Mouse (Mus musculus): Measurements from ENCODE around the gene Slc36a3. TPM values are rescaled to one million over a fixed set of nuclear protein-coding genes. Genes with fewer than 3 reads are reported as not detected.

Gene Slc36a3
- polyA plus RNA-seq, 1 experiment = not detected

DNA sequence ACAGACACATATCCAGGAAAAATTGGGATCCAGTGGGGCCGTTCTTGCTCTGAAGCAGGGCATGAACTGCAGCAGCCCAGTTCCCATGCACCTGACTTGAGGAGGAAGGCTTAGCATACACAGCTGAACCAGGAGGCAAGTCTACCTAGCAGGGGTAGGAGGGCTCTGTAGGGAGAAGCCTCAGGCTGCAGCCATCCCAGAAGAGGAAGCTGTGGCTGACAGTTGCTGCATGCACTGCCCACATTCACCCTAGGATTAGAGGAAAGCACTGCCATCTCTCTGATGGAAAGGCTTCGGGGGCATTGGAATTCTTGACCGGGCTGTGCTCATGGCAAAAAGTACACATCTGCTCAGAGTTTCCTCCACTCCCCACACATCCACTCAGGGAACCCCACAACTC, 28.3 kb upstream of the Slc36a3 start:
- Histone ChIP-seq H3K79me2 (ENCODE audit: control insufficient read depth, insufficient read depth) (no peaks in the 10 kb centered on the region), H3K4me3 (no peak overlapping the region), H3ac (ENCODE audit: control insufficient read depth, insufficient read length) (no peak overlapping the region), H3K36me3 (ENCODE audit: control insufficient read depth, insufficient read depth) (no peaks in the 10 kb centered on the region), H3K27me3 (ENCODE audit: control insufficient read depth, insufficient read depth, insufficient read length) (peaks cover 32% of the 10 kb centered on the region), H3K4me2 (ENCODE audit: low read depth) (no peak overlapping the region)
- no peak for TF ChIP-seq MYOG (IDR thresholded peaks at IDR 0.05; ENCODE audit: control insufficient read depth in 1 of 3, insufficient read depth in 1 of 3, insufficient read length in 2 of 3, low read depth in 2 of 3)
- TF ChIP-seq CEBPB (IDR thresholded peaks at IDR 0.05; ENCODE audit: insufficient read depth, poor library complexity, severe bottlenecking) = no peak
- no peak for TF ChIP-seq MYOD1 (IDR thresholded peaks at IDR 0.05; ENCODE audit: control insufficient read depth in 1 of 3, insufficient read length in 2 of 3, low read depth in 2 of 3)
- no peak for TF ChIP-seq USF1 (IDR thresholded peaks at IDR 0.05; ENCODE audit: low read depth)
- no peak for TF ChIP-seq SRF (IDR thresholded peaks at IDR 0.05; ENCODE audit: control insufficient read depth, insufficient read length, low read depth)
- no peak for TF ChIP-seq REST (IDR thresholded peaks at IDR 0.05; ENCODE audit: insufficient read depth, insufficient read length)
- no peak for TF ChIP-seq E2F4 (IDR thresholded peaks at IDR 0.05; ENCODE audit: insufficient read depth)
- no peak for TF ChIP-seq POLR2AphosphoS2 (IDR thresholded peaks at IDR 0.05; ENCODE audit: insufficient read length, low read depth)
- no peak for TF ChIP-seq MAX (IDR thresholded peaks at IDR 0.05; ENCODE audit: low read depth)

GRCm38 (mm10) chr11:55178830-55179229, 27.3 kb upstream of the Slc36a3 start:
- TF ChIP-seq MYOG (IDR thresholded peaks at IDR 0.05; ENCODE audit: control insufficient read depth in 1 of 3, insufficient read depth in 1 of 3, insufficient read length in 2 of 3, low read depth in 2 of 3) (no peak), POLR2A (IDR thresholded peaks at IDR 0.05; ENCODE audit: insufficient read length, low read depth) (no peak), E2F4 (IDR thresholded peaks at IDR 0.05; ENCODE audit: insufficient read depth) (no peak), MYOD1 (IDR thresholded peaks at IDR 0.05; ENCODE audit: control insufficient read depth in 1 of 3, insufficient read length in 2 of 3, low read depth in 2 of 3) (no peak), TCF3 (IDR thresholded peaks at IDR 0.05; ENCODE audit: insufficient read length, low read depth) (no peak), SRF (IDR thresholded peaks at IDR 0.05; ENCODE audit: control insufficient read depth, insufficient read length, low read depth) (no peak), USF1 (IDR thresholded peaks at IDR 0.05; ENCODE audit: low read depth) (no peak), MAX (IDR thresholded peaks at IDR 0.05; ENCODE audit: low read depth) (no peak), POLR2AphosphoS2 (IDR thresholded peaks at IDR 0.05; ENCODE audit: insufficient read length, low read depth) (no peak), REST (IDR thresholded peaks at IDR 0.05; ENCODE audit: insufficient read depth, insufficient read length) (no peak), CEBPB (IDR thresholded peaks at IDR 0.05; ENCODE audit: insufficient read depth, poor library complexity, severe bottlenecking) (no peak), TCF12 (IDR thresholded peaks at IDR 0.05; ENCODE audit: insufficient read depth, poor library complexity, severe bottlenecking) (no peak)
- Histone ChIP-seq H3K36me3 (ENCODE audit: control insufficient read depth, insufficient read depth) (no peaks in the 10 kb centered on the region), H3K27me3 (ENCODE audit: control insufficient read depth, insufficient read depth, insufficient read length) (peaks cover 38% of the 10 kb centered on the region), H3K4me3 (no peak overlapping the region), H3K79me2 (ENCODE audit: control insufficient read depth, insufficient read depth) (no peaks in the 10 kb centered on the region), H3ac (ENCODE audit: control insufficient read depth, insufficient read length) (no peak overlapping the region), H3K4me2 (ENCODE audit: low read depth) (no peak overlapping the region)

DNA sequence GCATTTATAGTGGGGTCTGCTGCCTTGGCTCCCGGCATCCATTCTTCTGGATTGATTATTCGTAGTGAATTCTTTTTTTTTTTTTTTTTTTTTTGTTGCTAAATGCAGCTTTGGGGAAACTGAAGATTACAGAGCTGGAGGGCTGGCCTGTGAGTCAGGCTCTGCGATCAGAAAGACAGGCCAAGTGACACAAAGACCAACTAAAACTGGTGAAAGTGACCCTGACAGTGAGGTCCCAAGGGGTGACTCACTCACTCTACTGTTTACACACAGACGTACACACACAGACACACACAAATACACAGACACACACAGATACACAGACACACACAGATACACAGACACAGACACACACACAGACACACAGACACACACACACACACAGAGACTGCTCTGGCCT, 19.0 kb upstream of the Slc36a3 start:
- Histone ChIP-seq H3K27me3 (ENCODE audit: control insufficient read depth, insufficient read depth, insufficient read length) (peaks cover 30% of the 10 kb centered on the region), H3K4me2 (ENCODE audit: low read depth) (no peak overlapping the region), H3ac (ENCODE audit: control insufficient read depth, insufficient read length) (no peak overlapping the region), H3K79me2 (ENCODE audit: control insufficient read depth, insufficient read depth) (no peaks in the 10 kb centered on the region), H3K36me3 (ENCODE audit: control insufficient read depth, insufficient read depth) (no peaks in the 10 kb centered on the region), H3K4me3 (no peak overlapping the region)
- TF ChIP-seq SRF (IDR thresholded peaks at IDR 0.05; ENCODE audit: control insufficient read depth, insufficient read length, low read depth) (no peak), REST (IDR thresholded peaks at IDR 0.05; ENCODE audit: insufficient read depth, insufficient read length) (no peak), USF1 (IDR thresholded peaks at IDR 0.05; ENCODE audit: low read depth) (no peak), MAX (IDR thresholded peaks at IDR 0.05; ENCODE audit: low read depth) (no peak), POLR2A (IDR thresholded peaks at IDR 0.05; ENCODE audit: insufficient read length, low read depth) (no peak), E2F4 (IDR thresholded peaks at IDR 0.05; ENCODE audit: insufficient read depth) (no peak), TCF3 (IDR thresholded peaks at IDR 0.05; ENCODE audit: insufficient read length, low read depth) (no peak), POLR2AphosphoS2 (IDR thresholded peaks at IDR 0.05; ENCODE audit: insufficient read length, low read depth) (no peak), MYOG (IDR thresholded peaks at IDR 0.05; ENCODE audit: control insufficient read depth in 1 of 3, insufficient read depth in 1 of 3, insufficient read length in 2 of 3, low read depth in 2 of 3) (no peak), TCF12 (IDR thresholded peaks at IDR 0.05; ENCODE audit: insufficient read depth, poor library complexity, severe bottlenecking) (no peak), MYOD1 (IDR thresholded peaks at IDR 0.05; ENCODE audit: control insufficient read depth in 1 of 3, insufficient read length in 2 of 3, low read depth in 2 of 3) (no peak), CEBPB (IDR thresholded peaks at IDR 0.05; ENCODE audit: insufficient read depth, poor library complexity, severe bottlenecking) (no peak)

DNA sequence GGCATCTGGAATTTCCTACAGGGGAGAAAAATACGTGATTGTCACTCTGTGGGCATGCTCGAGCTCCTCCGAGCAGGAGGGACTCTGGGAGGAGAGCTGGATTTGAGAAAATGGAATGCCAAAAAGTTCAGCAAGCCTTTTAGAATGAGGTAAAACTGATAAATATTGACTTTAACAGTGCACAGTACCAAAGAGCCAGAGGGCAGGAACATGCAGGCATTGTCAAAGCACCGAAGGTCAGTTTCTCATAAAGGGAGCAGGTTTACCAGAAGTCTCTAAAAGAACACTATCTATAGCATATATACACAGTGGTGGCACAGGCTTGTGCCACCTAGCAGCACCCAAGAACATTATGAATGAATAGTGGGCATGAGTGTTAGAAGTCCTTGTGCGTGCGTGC, 17.4 kb upstream of the Slc36a3 start:
- TF ChIP-seq MAX (IDR thresholded peaks at IDR 0.05; ENCODE audit: low read depth) (no peak), TCF12 (IDR thresholded peaks at IDR 0.05; ENCODE audit: insufficient read depth, poor library complexity, severe bottlenecking) (no peak), E2F4 (IDR thresholded peaks at IDR 0.05; ENCODE audit: insufficient read depth) (no peak), CEBPB (IDR thresholded peaks at IDR 0.05; ENCODE audit: insufficient read depth, poor library complexity, severe bottlenecking) (no peak)
- Histone ChIP-seq H3K36me3 (ENCODE audit: control insufficient read depth, insufficient read depth) (no peaks in the 10 kb centered on the region), H3K79me2 (ENCODE audit: control insufficient read depth, insufficient read depth) (no peaks in the 10 kb centered on the region), H3K4me3 (no peak overlapping the region), H3K27me3 (ENCODE audit: control insufficient read depth, insufficient read depth, insufficient read length) (peaks cover 22% of the 10 kb centered on the region), H3K4me2 (ENCODE audit: low read depth) (no peak overlapping the region), H3ac (ENCODE audit: control insufficient read depth, insufficient read length) (no peak overlapping the region)

DNA sequence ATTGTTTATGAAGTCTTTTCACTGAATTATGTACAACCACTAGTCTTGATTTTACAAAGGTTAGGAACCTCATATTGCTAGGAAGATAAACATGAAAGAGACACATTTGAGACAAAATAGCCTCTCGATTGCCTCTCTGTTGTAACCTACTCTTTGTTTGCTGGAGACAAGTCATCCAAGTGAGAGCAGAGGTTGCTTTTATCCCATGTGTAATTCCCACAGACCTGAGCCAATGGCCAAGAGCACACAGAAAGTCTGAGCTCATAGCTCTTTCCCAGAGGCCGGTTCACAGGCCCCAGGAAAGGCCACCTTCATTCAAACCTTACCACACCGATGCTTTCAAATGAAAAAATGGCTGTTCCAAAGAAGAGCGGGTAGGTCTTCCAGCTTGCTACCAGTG, 17.0 kb upstream of the Slc36a3 start:
- Histone ChIP-seq H3K4me2 (ENCODE audit: low read depth) (no peak overlapping the region), H3K4me3 (no peak overlapping the region), H3K36me3 (ENCODE audit: control insufficient read depth, insufficient read depth) (no peaks in the 10 kb centered on the region), H3ac (ENCODE audit: control insufficient read depth, insufficient read length) (no peak overlapping the region), H3K79me2 (ENCODE audit: control insufficient read depth, insufficient read depth) (no peaks in the 10 kb centered on the region), H3K27me3 (ENCODE audit: control insufficient read depth, insufficient read depth, insufficient read length) (peaks cover 22% of the 10 kb centered on the region)
- TF ChIP-seq POLR2AphosphoS2 (IDR thresholded peaks at IDR 0.05; ENCODE audit: insufficient read length, low read depth) = no peak
- no peak for TF ChIP-seq MYOD1 (IDR thresholded peaks at IDR 0.05; ENCODE audit: control insufficient read depth in 1 of 3, insufficient read length in 2 of 3, low read depth in 2 of 3)
- TF ChIP-seq E2F4 (IDR thresholded peaks at IDR 0.05; ENCODE audit: insufficient read depth) = no peak
- TF ChIP-seq USF1 (IDR thresholded peaks at IDR 0.05; ENCODE audit: low read depth) = no peak
- no peak for TF ChIP-seq SRF (IDR thresholded peaks at IDR 0.05; ENCODE audit: control insufficient read depth, insufficient read length, low read depth)
- no peak for TF ChIP-seq CEBPB (IDR thresholded peaks at IDR 0.05; ENCODE audit: insufficient read depth, poor library complexity, severe bottlenecking)
- TF ChIP-seq MYOG (IDR thresholded peaks at IDR 0.05; ENCODE audit: control insufficient read depth in 1 of 3, insufficient read depth in 1 of 3, insufficient read length in 2 of 3, low read depth in 2 of 3) = no peak
